Mouse (Mus musculus): Measurements from ENCODE around the gene Ipo13.

Ipo13 gene

DNA sequence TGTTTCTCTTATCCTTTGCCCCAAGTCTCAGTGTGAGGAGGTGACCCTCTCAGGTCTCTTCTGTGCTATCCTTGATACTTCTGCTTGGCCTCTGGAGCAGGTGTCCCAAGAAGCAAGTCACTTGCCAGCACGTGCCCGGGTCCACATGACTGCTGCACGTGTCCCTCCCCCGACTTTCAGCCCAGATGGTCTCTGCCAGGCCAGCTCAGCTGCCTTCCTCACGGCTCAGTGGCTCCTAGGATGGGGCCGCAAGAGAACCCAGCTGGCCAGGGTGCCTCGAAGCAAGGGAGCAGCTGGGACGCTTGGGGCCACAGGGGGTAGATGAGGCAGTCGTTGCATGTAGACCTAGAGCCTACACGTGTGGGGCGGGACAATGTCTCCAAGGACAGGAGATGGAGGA lies 69.5 kb downstream of the Ipo13 start:
- no peak for DNase-seq (ENCODE audit: low spot score in 2 of 2)

All from spleen, postnatal 4 days (tissue).